Mouse (Mus musculus): ENCODE measurements around the gene Gm21974. TPM values are rescaled to one million over a fixed set of nuclear protein-coding genes. Genes with fewer than 3 reads are reported as not detected.
A peak's percentile ranks its signal among the peaks of the same experiment; 100 is the strongest.
"Not testable (repeated sequence)": the region's sequence is repeated elsewhere in the genome, so short reads cannot be mapped to it uniquely, and the experiment has no call there.

The Gm21974 gene
- polyA plus RNA-seq, 1 experiment from 2014 or later, result not detected

DNA sequence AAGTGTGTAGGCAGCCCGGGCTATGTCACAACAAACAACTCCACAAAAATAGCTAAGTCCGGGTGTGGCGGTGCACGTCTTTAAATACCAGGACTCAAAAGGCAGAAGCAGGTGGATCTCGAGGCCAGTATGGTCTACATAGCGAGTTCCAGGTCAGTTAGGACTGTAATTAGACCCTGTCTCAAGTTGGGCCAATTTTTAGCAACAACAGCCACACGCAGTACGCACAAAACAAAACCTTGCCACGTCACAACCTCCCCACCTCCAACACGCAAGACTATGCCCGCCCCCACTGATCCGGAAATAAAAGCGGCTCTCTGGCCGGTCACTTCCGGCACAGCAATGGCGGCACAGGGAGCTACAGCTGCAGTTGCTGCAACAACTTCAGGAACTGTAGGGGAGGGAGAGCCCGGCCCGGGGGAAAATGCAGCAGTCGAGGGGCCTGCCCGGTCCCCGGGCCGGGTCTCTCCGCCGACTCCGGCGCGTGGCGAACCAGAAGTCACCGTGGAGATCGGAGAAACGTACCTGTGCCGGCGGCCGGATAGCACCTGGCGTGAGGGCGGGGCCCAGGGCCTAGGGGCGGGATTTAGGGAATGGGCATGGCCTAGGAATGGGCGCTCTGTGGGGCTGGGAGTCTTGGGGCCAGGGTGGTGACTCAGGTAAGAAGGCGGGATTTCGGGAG is 17.1 kb upstream of the Gm21974 start, which contains the start of gene Kat8:
TSS of gene Kat8 (plus strand) at position 327 of the 682 bp plus-strand sequence.
- H3K27ac ChIP-seq, result peak within 1 kb of the TSS; percentile 86
- H3K4me1 ChIP-seq, result peaks cover 21% of the 10 kb centered on the region
- H3K9ac ChIP-seq, result peak within 1 kb of the TSS; percentile 84
- H3K27me3 ChIP-seq (replicated peaks), result no peaks in the 10 kb centered on the region
- WGBS (ENCODE audit: insufficient replicate concordance), result under 1% methylated on average over 40 of the region's 40 CpGs
- peak within 1 kb of the TSS; percentile 82 for H3K4me2 ChIP-seq
- peak within 1 kb of the TSS; percentile 91 for H3K4me3 ChIP-seq
- H3K9me3 ChIP-seq (replicated peaks), result no peaks in the 10 kb centered on the region
- peaks cover 54% of the 10 kb centered on the region for H3K36me3 ChIP-seq
- peak; percentile 97 for ATAC-seq

DNA sequence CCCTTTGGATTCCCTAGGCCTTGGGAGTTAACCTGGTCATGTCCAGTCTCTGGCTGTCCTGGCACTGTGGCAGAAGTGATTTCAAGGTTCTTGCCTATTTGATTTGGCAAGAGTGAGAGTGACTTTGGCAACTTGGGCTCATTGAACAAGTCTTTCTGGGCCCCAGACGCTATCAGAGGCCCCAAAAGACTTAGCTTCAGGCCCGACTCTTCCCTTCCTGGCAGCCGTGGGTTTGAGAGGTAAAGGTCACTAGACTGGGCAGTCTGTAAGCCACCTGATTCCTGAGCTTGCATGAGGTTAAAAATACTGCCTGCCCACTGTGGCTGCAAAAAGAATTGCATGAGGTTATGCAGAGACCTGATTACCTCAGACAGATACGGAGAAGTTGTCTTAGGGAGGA is 13.4 kb upstream of the Gm21974 start:
- H3K9ac ChIP-seq, result no peak overlapping the region
- H3K27ac ChIP-seq, result no peak overlapping the region
- 87% methylated on average over 4 of the region's 4 CpGs for whole genome bisulfite sequencing (ENCODE audit: insufficient replicate concordance)
- no peaks in the 10 kb centered on the region for H3K9me3 ChIP-seq (replicated peaks)
- no peak overlapping the region for H3K4me2 ChIP-seq
- ATAC-seq, result no peak
- H3K36me3 ChIP-seq, result peaks cover 55% of the 10 kb centered on the region
- no peaks in the 10 kb centered on the region for H3K27me3 ChIP-seq (replicated peaks)
- no peak overlapping the region for H3K4me3 ChIP-seq
- H3K4me1 ChIP-seq, result peaks cover 33% of the 10 kb centered on the region

- peaks cover 55% of the 10 kb centered on the region for H3K36me3 ChIP-seq
- 86% methylated on average over 12 of the region's 12 CpGs for WGBS (ENCODE audit: insufficient replicate concordance)
- peaks cover 28% of the 10 kb centered on the region for H3K4me1 ChIP-seq
Observed at GRCm38 (mm10) chr7:127907939-127908338, 12.7 kb upstream of the Gm21974 start.

GRCm38 (mm10) chr7:127903971-127904796 is 8.9 kb upstream of the Gm21974 start, which contains the start of gene Bckdk:
Gene Bckdk (plus strand): TSS chr7:127904082.
- H3K9ac ChIP-seq, result peak within 1 kb of the TSS; percentile 95
- H3K36me3 ChIP-seq, result peaks cover 45% of the 10 kb centered on the region
- no peaks in the 10 kb centered on the region for H3K27me3 ChIP-seq (replicated peaks)
- WGBS (ENCODE audit: insufficient replicate concordance), result 7% methylated on average over 38 of the region's 38 CpGs
- H3K4me3 ChIP-seq, result peak within 1 kb of the TSS; percentile 89
- ATAC-seq, result peak; percentile 88
- peak within 1 kb of the TSS; percentile 85 for H3K27ac ChIP-seq
- peaks cover 54% of the 10 kb centered on the region for H3K4me1 ChIP-seq
- H3K9me3 ChIP-seq (replicated peaks), result no peaks in the 10 kb centered on the region
- H3K4me2 ChIP-seq, result peak within 1 kb of the TSS; percentile 89

More at GRCm38 (mm10) chr7:127907939-127908338, 12.7 kb upstream of the Gm21974 start:
- Histone ChIP-seq H3K9ac (no peak overlapping the region), H3K4me2 (no peak overlapping the region), H3K27me3 (replicated peaks) (no peaks in the 10 kb centered on the region), H3K27ac (no peak overlapping the region), H3K4me3 (no peak overlapping the region), H3K9me3 (replicated peaks) (no peaks in the 10 kb centered on the region)
- ATAC-seq, result no peak

- Histone ChIP-seq H3K4me2 (no peak overlapping the region), H3K4me1 (peaks cover 68% of the 10 kb centered on the region), H3K27ac (peak overlapping the region; percentile 64; the same call in 1 of the 2 replicates), H3K9ac (no peak overlapping the region; the same call in 1 of the 2 replicates), H3K9me3 (replicated peaks) (no peaks in the 10 kb centered on the region), H3K4me3 (no peak overlapping the region), H3K36me3 (peaks cover 21% of the 10 kb centered on the region), H3K27me3 (replicated peaks) (no peaks in the 10 kb centered on the region)
- 35% methylated on average over 2 of the region's 2 CpGs for WGBS (ENCODE audit: insufficient replicate concordance)
- no peak for ATAC-seq
Observed at GRCm38 (mm10) chr7:127901772-127902171, 6.5 kb upstream of the Gm21974 start.

DNA sequence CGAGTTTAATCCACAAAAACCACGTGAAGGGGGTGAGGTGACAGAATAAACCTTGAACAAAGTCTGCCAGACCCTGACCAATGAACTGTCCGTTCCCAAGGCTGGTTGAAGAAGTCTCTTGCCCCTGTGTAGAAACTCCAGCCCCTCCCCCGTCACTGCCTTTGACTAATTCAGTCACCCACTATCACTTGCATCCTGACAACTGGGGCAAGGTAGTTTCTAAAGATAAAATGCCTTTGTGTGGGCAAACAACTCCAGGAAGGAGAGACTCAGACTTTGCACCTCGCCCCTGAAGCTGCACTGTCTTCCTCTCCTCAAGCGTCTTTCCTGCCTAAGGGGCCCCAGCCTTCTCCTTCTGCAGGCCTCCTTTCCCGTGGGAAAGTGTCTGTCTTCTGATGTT is 4.7 kb upstream of the Gm21974 start:
- Histone ChIP-seq H3K9me3 (replicated peaks) (no peaks in the 10 kb centered on the region), H3K4me3 (no peak overlapping the region), H3K4me2 (peak overlapping the region; percentile 50), H3K36me3 (peaks cover 3% of the 10 kb centered on the region), H3K9ac (peak overlapping the region; percentile 40; the same call in 1 of the 2 replicates), H3K27me3 (replicated peaks) (no peaks in the 10 kb centered on the region), H3K27ac (peak overlapping the region; percentile 65), H3K4me1 (peaks cover 72% of the 10 kb centered on the region)
- ATAC-seq, result no peak
- 11% methylated on average over 7 of the region's 7 CpGs for WGBS (ENCODE audit: insufficient replicate concordance)

DNA sequence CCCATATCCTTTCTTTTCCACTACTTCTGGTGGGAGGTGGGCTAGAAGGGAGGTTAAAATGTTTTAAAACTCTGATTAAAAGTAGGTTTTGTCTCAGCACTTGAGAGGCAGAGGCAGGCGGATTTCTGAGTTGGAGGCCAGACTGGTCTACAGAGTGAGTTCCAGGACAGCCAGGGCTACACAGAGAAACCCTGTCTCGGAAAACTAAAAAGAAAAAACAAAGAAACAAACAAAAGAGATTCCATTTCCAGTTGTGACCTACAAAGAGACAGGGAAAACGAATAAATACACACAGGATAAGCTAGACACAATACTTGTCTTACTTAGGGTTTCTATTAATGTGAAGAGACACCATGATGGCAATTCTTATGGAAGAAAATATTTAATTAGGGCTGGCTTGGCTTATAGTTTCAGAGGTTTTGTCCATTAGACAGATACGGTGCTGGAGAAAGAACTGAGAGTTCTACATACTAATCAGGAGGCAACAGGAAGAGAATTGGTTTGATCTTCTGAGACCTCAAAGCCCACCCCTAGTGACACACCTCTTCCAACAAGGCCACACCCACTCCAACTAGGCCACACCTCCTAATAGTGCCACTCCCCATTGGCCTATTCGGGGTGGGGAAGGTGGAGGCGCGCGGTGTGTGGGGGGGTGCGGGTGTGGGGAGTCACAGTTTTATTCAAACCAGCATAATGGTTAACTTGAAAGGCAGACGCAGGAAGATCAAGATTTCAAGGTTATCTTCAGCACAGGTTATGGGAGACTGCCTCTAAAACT is 3.1 kb upstream of the Gm21974 start:
- no peaks in the 10 kb centered on the region for H3K27me3 ChIP-seq (replicated peaks)
- ATAC-seq, result no peak
- WGBS (ENCODE audit: insufficient replicate concordance), result 27% methylated on average over 10 of the region's 10 CpGs
- no peaks in the 10 kb centered on the region for H3K9me3 ChIP-seq (replicated peaks)
- peaks cover 6% of the 10 kb centered on the region for H3K36me3 ChIP-seq
- peak overlapping the region; percentile 50 for H3K4me2 ChIP-seq
- H3K27ac ChIP-seq, result peak overlapping the region; percentile 65
- H3K4me1 ChIP-seq, result peaks cover 78% of the 10 kb centered on the region
- no peak overlapping the region for H3K9ac ChIP-seq
- no peak overlapping the region for H3K4me3 ChIP-seq

DNA sequence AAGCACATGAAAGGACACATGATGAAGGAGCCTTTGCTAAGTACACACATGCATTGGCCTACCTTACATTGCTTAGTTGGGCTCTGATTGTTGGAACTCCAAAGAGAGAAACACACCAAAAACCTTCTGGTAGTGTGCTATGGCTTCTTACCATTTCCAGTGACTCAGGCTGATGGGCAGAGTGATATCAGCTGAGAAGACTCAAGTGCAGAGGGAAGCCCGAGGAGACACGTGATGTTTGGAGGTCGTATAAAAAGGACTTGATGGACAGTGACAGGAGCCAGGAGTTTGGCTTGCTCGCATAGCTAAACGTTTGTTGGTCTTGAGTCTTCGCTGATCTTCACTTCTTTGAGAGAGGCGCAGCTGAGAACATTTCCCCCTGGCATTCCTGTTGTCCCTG is 2.3 kb upstream of the Gm21974 start:
- Histone ChIP-seq H3K27ac (0 out of 2 replicates have a peak overlapping the region, but pooled peaks have one; percentile 18), H3K4me3 (no peak overlapping the region), H3K36me3 (peaks cover 15% of the 10 kb centered on the region), H3K9me3 (replicated peaks) (no peaks in the 10 kb centered on the region), H3K27me3 (replicated peaks) (no peaks in the 10 kb centered on the region), H3K9ac (no peak overlapping the region), H3K4me2 (no peak overlapping the region), H3K4me1 (peaks cover 73% of the 10 kb centered on the region)
- 69% methylated on average over 7 of the region's 7 CpGs for WGBS (ENCODE audit: insufficient replicate concordance)
- ATAC-seq, result no peak

- no peaks in the 10 kb centered on the region for H3K27me3 ChIP-seq (replicated peaks)
- H3K4me3 ChIP-seq, result no peak overlapping the region
- ATAC-seq, result no peak
- peak overlapping the region; percentile 87 for H3K27ac ChIP-seq
- H3K9me3 ChIP-seq (replicated peaks), result no peaks in the 10 kb centered on the region
- H3K36me3 ChIP-seq, result peaks cover 21% of the 10 kb centered on the region
- 44% methylated on average over 13 of the region's 13 CpGs for WGBS (ENCODE audit: insufficient replicate concordance)
- peak overlapping the region; percentile 90 for H3K4me2 ChIP-seq
- no peak overlapping the region for H3K9ac ChIP-seq
- H3K4me1 ChIP-seq, result peaks cover 61% of the 10 kb centered on the region
Observed at GRCm38 (mm10) chr7:127896384-127896783, 1.1 kb upstream of the Gm21974 start.

DNA sequence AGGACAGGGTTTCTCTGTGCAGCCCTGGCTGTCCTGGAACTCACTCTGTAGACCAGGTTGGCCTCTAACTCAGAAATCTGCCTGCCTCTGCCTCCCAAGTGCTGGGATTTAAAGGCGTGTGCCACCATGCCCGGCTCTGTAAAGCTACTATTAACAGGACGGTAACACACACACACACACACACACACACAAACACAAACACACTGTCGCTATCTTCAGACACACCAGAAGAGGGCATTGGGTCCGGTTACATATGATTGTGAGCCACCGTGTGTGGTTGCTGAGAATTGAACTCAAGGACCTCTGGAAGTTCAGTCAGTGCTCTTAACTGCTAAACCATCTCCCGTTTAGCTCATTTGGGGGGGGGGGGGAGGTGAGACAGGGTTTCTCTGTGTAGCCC is 637 bp upstream of the Gm21974 start:
- peak overlapping the region; percentile 87 for H3K27ac ChIP-seq
- H3K4me2 ChIP-seq, result peak overlapping the region; percentile 90
- not testable (repeated sequence) for H3K27me3 ChIP-seq (replicated peaks); ATAC-seq; H3K9me3 ChIP-seq (replicated peaks)
- 61% methylated on average over 7 of the region's 7 CpGs for WGBS (ENCODE audit: insufficient replicate concordance)
- H3K4me3 ChIP-seq, result peak overlapping the region; percentile 66
- peaks cover 57% of the 10 kb centered on the region for H3K4me1 ChIP-seq
- peak overlapping the region; percentile 27; the same call in 1 of the 2 replicates for H3K9ac ChIP-seq
- peaks cover 22% of the 10 kb centered on the region for H3K36me3 ChIP-seq

DNA sequence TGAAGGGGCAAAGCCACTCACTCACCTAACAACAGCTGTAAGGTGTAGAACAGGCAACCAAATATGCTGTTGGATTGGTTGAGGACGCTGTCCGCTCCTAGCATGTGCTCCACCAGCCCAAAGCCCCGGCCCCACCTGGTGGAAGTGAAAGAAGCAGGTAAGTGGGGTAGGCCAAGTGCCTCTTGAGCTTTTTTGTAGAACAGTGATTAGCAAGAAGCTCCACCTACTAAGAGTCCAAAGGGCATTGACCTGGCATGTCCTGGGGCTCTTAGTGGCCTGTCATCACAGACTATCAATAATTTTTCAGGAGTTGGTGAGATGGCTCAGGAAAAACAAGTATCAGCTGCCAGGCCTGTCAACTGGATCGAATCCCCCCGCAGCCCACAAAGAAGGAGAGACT is 774 bp downstream of the Gm21974 start:
- Histone ChIP-seq H3K27ac (peak overlapping the region; percentile 87), H3K4me3 (peak overlapping the region; percentile 66), H3K9ac (peak overlapping the region; percentile 72), H3K27me3 (replicated peaks) (no peaks in the 10 kb centered on the region), H3K36me3 (peaks cover 36% of the 10 kb centered on the region), H3K9me3 (replicated peaks) (no peaks in the 10 kb centered on the region), H3K4me2 (peak overlapping the region; percentile 90), H3K4me1 (peaks cover 42% of the 10 kb centered on the region)
- 73% methylated on average over 5 of the region's 5 CpGs for WGBS (ENCODE audit: insufficient replicate concordance)
- no peak for ATAC-seq

All from liver, embryonic 12.5 days (tissue).